Mouse (Mus musculus) liver, embryonic 14.5 days (tissue): ENCODE data around the gene 4930407I10Rik.

Experiments
- CTCF ChIP-seq: IDR thresholded peaks from 2 replicates; pipeline ENCODE4 v1.5.1; 2016; ENCODE audit warnings: antibody characterized with exemption, low read depth, control low read depth
- EP300 ChIP-seq: IDR thresholded peaks from 2 replicates; pipeline ENCODE4 v1.6.1; 2016; ENCODE audit warnings: antibody characterized with exemption, low read depth

DNA sequence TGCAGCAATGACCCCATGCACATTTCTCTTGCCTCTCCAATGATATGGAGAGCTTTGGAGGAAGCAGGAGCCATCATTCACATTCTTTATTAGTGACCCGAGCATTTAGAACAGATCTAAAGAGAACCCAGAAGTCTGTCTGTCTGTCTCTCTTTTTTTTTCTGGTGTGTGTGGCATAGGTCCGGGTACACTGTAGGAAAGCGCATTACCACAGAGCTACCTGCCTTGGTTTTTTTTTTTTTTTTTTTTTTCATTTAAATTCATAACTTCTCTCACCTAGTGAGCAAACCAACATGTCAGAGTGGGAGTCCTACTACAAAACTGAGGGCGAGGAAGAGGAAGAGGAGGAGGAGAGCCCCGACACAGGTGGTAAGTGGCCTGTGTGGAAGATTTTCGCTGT is 42.1 kb upstream of the 4930407I10Rik start:
- TF ChIP-seq CTCF (no peak), EP300 (no peak)
